Mouse (Mus musculus): ENCODE results near the gene Atf7ip. TPM values are rescaled to one million over a fixed set of nuclear protein-coding genes. Genes with fewer than 3 reads are reported as not detected.

Atf7ip gene
- polyA plus RNA-seq, 1 experiment from 2014 or later: 56.1 TPM

DNA sequence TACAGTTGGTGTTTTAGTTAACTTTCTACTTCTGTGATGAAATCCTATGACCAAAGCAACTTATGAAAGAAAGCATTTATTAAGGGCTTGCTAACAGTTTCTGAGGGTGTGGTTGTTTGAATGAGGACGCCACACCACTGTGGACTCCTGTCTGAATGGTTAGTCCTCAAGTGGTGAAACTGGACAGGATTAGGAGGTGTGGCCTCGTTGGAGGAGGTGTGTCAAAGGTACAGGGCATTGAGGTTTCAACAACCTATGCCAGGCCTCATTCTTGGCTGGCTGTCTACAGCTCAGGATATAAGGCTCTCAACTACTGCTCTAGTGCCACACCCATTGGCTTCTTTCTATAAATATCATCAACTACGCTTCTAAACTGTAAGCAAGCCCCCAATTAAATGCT lies 6.4 kb downstream of the Atf7ip start:
- Histone ChIP-seq H3K9ac (no peak overlapping the region), H3K4me1 (ENCODE audit: insufficient read depth) (no peaks in the 10 kb centered on the region), H3K36me3 (ENCODE audit: insufficient read depth) (no peaks in the 10 kb centered on the region), H3K27me3 (ENCODE audit: insufficient read depth, low read length) (no peaks in the 10 kb centered on the region), H3K4me2 (no peak overlapping the region), H3K4me3 (ENCODE audit: low read depth, low read length) (no peak overlapping the region), H3K9me3 (ENCODE audit: low read depth, low read length) (peaks cover 3% of the 10 kb centered on the region; the same call in 1 of the 2 replicates), H3K27ac (ENCODE audit: low read depth) (no peak overlapping the region)
- TF ChIP-seq CTCF (IDR thresholded peaks at IDR 0.05; ENCODE audit: low read depth): no peak
- WGBS: 67% methylated on average over 3 of the region's 3 CpGs
- ATAC-seq (ENCODE audit: insufficient read depth): no peak
- DNase-seq: no peak

DNA sequence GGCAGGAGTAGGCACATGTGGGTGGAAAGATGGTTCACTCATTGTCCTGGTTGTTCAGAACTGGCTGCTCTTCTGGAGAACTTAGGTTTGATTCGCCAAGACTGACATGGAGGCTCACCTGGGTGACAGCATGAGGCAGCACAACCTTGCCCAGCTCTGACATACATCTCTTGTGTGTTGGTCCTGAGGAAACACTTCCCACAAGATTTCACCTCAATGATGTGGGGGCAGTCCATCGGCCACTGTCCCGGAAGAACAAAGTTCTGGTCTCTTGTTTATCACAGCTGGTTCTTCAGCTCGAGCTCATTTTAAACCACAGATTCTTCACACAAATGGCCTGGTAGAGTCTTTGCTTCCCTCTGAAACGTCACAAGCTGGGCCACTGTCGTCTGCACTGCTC lies 10.7 kb downstream of the Atf7ip start:
- Histone ChIP-seq H3K4me2 (no peak overlapping the region), H3K4me3 (ENCODE audit: low read depth, low read length) (no peak overlapping the region), H3K27me3 (ENCODE audit: insufficient read depth, low read length) (no peaks in the 10 kb centered on the region), H3K9ac (no peak overlapping the region), H3K4me1 (ENCODE audit: insufficient read depth) (peaks cover 6% of the 10 kb centered on the region; the same call in 1 of the 2 replicates), H3K36me3 (ENCODE audit: insufficient read depth) (no peaks in the 10 kb centered on the region), H3K9me3 (ENCODE audit: low read depth, low read length) (peaks cover 3% of the 10 kb centered on the region; the same call in 1 of the 2 replicates), H3K27ac (ENCODE audit: low read depth) (no peak overlapping the region)
- DNase-seq: no peak
- 88% methylated on average over 6 of the region's 6 CpGs for WGBS
- TF ChIP-seq CTCF (IDR thresholded peaks at IDR 0.05; ENCODE audit: low read depth): no peak
- no peak for ATAC-seq (ENCODE audit: insufficient read depth)

DNA sequence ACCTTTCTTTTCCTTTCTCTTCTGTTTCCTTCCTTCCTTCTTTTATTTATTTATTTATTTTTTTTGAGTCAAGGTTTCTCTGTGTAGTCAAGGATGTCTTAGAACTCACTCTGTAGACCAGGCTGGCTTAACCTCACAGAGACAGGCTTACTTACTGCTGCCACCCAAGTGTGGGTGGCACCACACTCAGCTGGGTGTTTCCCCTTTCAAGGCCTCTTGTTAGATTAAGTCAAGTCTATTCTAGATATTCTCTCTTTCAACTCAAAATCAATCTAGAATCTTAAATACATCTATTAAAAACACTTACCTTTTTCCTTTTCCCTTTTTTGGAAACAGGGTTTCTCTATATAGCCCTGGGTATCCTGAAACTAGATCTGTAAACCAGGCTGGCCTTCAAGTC lies 11.3 kb downstream of the Atf7ip start:
- H3K4me2 ChIP-seq: no peak overlapping the region
- H3K9me3 ChIP-seq (ENCODE audit: low read depth, low read length): peaks cover 3% of the 10 kb centered on the region; the same call in 1 of the 2 replicates
- no peak overlapping the region for H3K4me3 ChIP-seq (ENCODE audit: low read depth, low read length)
- 0 out of 2 replicates have a peak, but pooled peaks cover under 1% of the 10 kb centered on the region for H3K36me3 ChIP-seq (ENCODE audit: insufficient read depth)
- no peak overlapping the region for H3K9ac ChIP-seq
- no peak for TF ChIP-seq CTCF (IDR thresholded peaks at IDR 0.05; ENCODE audit: low read depth)
- no peak overlapping the region for H3K27ac ChIP-seq (ENCODE audit: low read depth)
- ATAC-seq (ENCODE audit: insufficient read depth) (no peak), DNase-seq (no peak)
- peaks cover 7% of the 10 kb centered on the region; the same call in 1 of the 2 replicates for H3K4me1 ChIP-seq (ENCODE audit: insufficient read depth)
- H3K27me3 ChIP-seq (ENCODE audit: insufficient read depth, low read length): no peaks in the 10 kb centered on the region

DNA sequence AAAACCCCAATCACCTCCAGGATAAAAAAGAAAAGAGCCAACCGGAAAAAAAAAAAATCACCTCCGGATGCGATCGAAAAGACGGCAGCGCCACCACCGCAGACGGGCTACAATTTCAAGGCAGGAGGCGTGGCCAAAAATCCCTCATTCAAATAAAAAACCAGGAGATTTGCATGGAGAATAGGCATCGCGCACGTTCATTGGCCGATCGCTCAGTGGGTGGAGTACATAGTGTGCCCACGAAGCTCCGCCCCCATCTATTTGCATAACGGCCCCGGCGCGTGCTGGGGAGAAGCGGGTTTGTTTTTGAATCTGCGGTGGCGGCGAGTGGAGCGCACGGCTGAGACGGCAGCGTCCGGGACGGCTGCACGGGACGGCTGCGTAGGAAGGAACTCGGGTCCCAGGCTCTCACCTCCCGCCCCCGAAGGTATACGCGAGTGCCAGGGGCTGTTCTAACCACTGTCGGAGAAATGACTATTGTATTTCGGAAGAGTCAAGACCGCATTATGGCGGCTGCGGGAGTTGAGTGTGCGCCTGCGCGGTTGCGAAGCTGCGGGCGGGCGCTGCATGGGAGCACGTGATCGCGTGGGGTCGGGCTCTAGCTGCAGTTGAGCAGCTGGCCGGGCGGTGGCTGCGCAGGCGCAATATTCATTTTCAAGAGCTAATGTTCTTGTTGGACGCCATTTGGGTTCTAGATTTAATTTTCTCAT lies 12.7 kb downstream of the Atf7ip start:
- Histone ChIP-seq H3K27ac (ENCODE audit: low read depth) (peak overlapping the region; percentile 99), H3K4me2 (peak overlapping the region; percentile 55), H3K36me3 (ENCODE audit: insufficient read depth) (peaks cover 13% of the 10 kb centered on the region; the same call in 1 of the 2 replicates), H3K4me3 (ENCODE audit: low read depth, low read length) (peak overlapping the region; percentile 65), H3K9ac (peak overlapping the region; percentile 72), H3K27me3 (ENCODE audit: insufficient read depth, low read length) (no peaks in the 10 kb centered on the region), H3K4me1 (ENCODE audit: insufficient read depth) (peaks cover 7% of the 10 kb centered on the region; the same call in 1 of the 2 replicates), H3K9me3 (ENCODE audit: low read depth, low read length) (peaks cover 3% of the 10 kb centered on the region; the same call in 1 of the 2 replicates)
- under 1% methylated on average over 59 of the region's 59 CpGs for WGBS
- peak; percentile 99 for ATAC-seq (ENCODE audit: insufficient read depth)
- peak; percentile 99 for DNase-seq
- TF ChIP-seq CTCF (IDR thresholded peaks at IDR 0.05; ENCODE audit: low read depth): peak; percentile 45

DNA sequence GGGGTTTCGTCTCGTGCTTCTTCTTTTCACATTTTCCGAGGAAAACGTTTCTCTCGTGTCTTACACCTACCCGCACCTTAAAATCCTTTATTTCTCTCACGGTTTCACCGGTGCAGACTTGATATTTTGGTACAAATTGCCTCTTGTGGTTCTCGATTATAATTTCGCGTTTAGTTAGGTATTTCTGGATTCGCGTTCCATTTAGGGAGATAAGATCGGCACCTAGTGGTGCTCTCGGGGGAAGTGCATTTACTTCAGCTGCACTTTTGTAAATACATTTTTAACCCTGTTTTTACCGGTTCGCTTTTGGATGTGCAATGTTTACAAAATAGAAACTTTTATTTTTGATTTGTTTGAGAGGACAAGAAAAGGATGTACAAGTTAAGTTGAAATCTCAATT lies 13.3 kb downstream of the Atf7ip start:
- no peak for ATAC-seq (ENCODE audit: insufficient read depth)
- peak overlapping the region; percentile 72 for H3K9ac ChIP-seq
- no peaks in the 10 kb centered on the region for H3K27me3 ChIP-seq (ENCODE audit: insufficient read depth, low read length)
- 2% methylated on average over 17 of the region's 17 CpGs for WGBS
- H3K27ac ChIP-seq (ENCODE audit: low read depth): peak overlapping the region; percentile 99
- H3K36me3 ChIP-seq (ENCODE audit: insufficient read depth): peaks cover 13% of the 10 kb centered on the region; the same call in 1 of the 2 replicates
- H3K4me1 ChIP-seq (ENCODE audit: insufficient read depth): peaks cover 7% of the 10 kb centered on the region; the same call in 1 of the 2 replicates
- TF ChIP-seq CTCF (IDR thresholded peaks at IDR 0.05; ENCODE audit: low read depth): peak; percentile 33
- peak overlapping the region; percentile 55 for H3K4me2 ChIP-seq
- peaks cover 2% of the 10 kb centered on the region; the same call in 1 of the 2 replicates for H3K9me3 ChIP-seq (ENCODE audit: low read depth, low read length)
- DNase-seq: peak; percentile 75
- H3K4me3 ChIP-seq (ENCODE audit: low read depth, low read length): peak overlapping the region; percentile 65

DNA sequence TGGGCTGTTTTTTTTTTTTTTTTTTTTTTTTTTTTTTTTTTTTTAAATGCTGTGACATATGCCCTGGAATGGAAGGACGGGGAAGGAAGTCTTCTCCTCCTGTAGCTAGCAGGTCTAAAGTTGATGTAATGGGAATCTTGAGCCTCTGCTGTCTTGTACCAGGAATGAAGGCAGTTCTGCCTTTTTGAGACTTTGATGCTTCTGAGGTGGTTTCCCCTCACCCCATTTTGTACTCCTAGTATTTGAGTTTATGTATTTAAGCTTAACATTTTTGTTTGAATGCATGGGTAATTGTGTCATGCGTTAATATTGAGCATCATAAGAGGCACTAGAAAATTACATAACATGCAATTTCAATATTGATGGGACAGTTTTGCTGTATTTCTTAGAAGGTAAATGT lies 14.4 kb downstream of the Atf7ip start:
- DNase-seq: no peak
- Histone ChIP-seq H3K27ac (ENCODE audit: low read depth) (no peak overlapping the region), H3K4me3 (ENCODE audit: low read depth, low read length) (peak overlapping the region; percentile 20), H3K27me3 (ENCODE audit: insufficient read depth, low read length) (no peaks in the 10 kb centered on the region), H3K4me2 (peak overlapping the region; percentile 51), H3K9ac (no peak overlapping the region), H3K9me3 (ENCODE audit: low read depth, low read length) (no peaks in the 10 kb centered on the region), H3K36me3 (ENCODE audit: insufficient read depth) (peaks cover 17% of the 10 kb centered on the region), H3K4me1 (ENCODE audit: insufficient read depth) (peaks cover 7% of the 10 kb centered on the region; the same call in 1 of the 2 replicates)
- no peak for ATAC-seq (ENCODE audit: insufficient read depth)
- no peak for TF ChIP-seq CTCF (IDR thresholded peaks at IDR 0.05; ENCODE audit: low read depth)
- 77% methylated on average over 2 of the region's 2 CpGs for WGBS

DNA sequence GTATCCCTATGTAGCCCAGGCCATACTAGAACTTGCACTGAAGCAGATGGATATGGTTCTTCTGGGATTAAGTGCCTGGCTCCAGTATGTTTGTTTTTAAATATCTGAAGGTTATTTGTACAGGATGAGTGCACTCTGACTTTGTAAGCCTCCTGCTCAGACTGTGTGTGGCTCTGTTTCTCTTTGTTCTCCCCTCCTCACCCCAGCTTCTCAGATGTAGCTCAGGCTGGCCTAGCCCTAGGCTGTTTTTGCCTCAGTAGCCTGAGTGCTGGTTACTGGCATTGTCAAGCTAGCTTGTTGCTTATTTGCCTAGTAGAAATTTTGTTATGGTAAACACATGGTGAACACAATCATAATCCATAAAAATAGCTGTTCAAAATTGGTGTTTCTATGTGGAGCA lies 15.7 kb downstream of the Atf7ip start:
- peak overlapping the region; percentile 18; the same call in 1 of the 2 replicates for H3K4me2 ChIP-seq
- ATAC-seq (ENCODE audit: insufficient read depth) (no peak), DNase-seq (no peak)
- H3K4me3 ChIP-seq (ENCODE audit: low read depth, low read length): no peak overlapping the region
- H3K36me3 ChIP-seq (ENCODE audit: insufficient read depth): peaks cover 22% of the 10 kb centered on the region
- H3K9ac ChIP-seq: no peak overlapping the region
- 0 out of 2 replicates have a peak, but pooled peaks cover 3% of the 10 kb centered on the region for H3K9me3 ChIP-seq (ENCODE audit: low read depth, low read length)
- no peak overlapping the region for H3K27ac ChIP-seq (ENCODE audit: low read depth)
- H3K4me1 ChIP-seq (ENCODE audit: insufficient read depth): peaks cover 7% of the 10 kb centered on the region; the same call in 1 of the 2 replicates
- no peak for TF ChIP-seq CTCF (IDR thresholded peaks at IDR 0.05; ENCODE audit: low read depth)
- H3K27me3 ChIP-seq (ENCODE audit: insufficient read depth, low read length): no peaks in the 10 kb centered on the region

All from lung, embryonic 14.5 days (tissue).